Mouse (Mus musculus) gastrocnemius, postnatal 10 days (tissue): ENCODE measurements around the gene Tmem189. TPM values are rescaled to one million over a fixed set of nuclear protein-coding genes. Genes with fewer than 3 reads are reported as not detected.

Source experiments
- DNase-seq: peaks from one replicate; pipeline ENCODE4 v3.0.0; 2021; ENCODE audit warnings: mixed read lengths
- total RNA-seq, 2 experiments: library from RNA; stranded (reverse); gene quantifications; 2 replicates each; pipeline ENCODE4 v1.2.3; 2021

Tmem189 gene
- total RNA-seq, 2 experiments from 2014 or later: 20.4 to 22.6 TPM

- no peak for DNase-seq
Measured at GRCm38 (mm10) chr2:167701472-167701871, 11.8 kb upstream of the Tmem189 start.

GRCm38 (mm10) chr2:167700018-167700417 is 10.4 kb upstream of the Tmem189 start:
- no peak for DNase-seq

DNA sequence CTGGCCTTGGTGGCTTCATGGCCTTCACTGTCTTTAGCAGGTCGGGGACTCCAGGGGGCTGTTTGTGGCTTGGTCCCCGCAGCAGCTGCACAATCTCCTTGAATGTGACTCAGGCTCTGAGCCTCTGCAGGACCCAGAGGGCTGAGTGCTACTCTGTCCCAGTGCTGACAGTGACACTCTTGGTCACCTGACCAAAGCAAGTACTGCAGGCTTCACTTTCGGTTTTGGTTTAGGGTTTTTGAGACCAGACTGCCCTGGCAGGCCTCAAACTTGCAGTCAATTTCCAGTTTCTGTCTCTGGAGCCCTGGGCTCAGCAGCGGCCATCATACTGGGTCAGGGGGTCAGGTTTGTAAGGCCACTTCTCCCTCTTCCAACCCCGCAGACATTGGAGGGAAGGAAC is 8.3 kb upstream of the Tmem189 start:
- DNase-seq: no peak

GRCm38 (mm10) chr2:167696143-167696542 is 6.5 kb upstream of the Tmem189 start:
- DNase-seq: peak; percentile 53

DNA sequence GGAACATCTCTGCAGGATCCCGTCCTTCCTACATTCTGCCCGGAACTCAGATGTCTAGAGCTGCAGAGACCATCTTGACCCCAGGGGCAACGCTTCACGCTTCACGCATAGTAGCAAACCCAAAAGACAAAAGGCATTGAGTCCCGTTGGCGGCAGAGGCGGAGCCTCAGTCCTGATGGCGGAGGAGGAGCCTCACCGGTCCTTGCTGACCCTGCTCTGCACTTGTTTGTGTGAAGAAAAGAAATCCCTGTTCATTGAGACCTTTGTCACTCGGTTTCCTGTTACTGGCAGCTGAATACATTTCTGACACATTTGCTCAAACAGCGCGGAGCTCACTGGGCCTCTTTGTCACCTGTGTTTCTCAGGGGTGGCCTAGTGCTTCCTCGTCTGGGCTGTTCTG is 5.9 kb upstream of the Tmem189 start:
- no peak for DNase-seq

GRCm38 (mm10) chr2:167694963-167695362 is 5.3 kb upstream of the Tmem189 start:
- DNase-seq: no peak

GRCm38 (mm10) chr2:167694244-167694643 is 4.6 kb upstream of the Tmem189 start:
- no peak for DNase-seq

DNA sequence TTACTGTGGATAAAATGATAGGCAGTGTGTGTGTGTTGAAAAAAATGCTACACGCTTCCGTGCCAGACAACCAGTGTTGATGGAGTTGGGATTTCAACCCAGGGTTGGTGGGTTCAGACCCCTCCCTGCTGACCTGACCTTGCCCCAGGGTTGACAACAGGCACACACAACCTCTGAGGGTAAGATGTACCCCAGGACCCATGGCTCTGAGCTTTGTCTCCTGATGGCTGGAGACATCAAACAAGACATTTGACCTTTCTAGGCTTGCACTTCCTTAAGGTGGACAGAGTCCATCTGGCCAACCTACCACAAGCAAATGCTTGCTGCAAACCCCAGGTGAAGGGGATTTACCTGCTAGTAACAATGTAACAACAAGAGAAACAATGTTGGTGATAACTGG is 3.9 kb upstream of the Tmem189 start:
- no peak for DNase-seq

DNA sequence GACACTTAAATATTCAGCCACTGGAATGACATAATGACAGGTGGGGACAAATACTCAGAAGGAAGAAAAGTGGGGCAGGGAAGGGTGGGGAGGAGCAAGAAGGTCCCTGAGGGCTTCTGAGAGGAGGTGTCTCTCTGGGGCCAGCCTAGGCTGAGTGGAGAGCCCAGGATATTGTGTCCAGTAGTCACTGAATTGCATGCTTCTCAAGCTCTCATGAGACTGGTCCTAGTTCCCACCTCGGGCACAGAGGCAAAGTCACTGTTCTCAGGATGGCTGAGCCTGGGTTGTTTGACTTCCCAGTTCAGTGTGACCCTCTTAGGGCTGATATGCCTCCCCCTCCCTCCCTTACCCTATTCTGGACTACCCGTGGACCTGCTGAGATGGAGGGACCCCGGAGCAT is 3.2 kb upstream of the Tmem189 start:
- no peak for DNase-seq

- DNase-seq: no peak
Measured at GRCm38 (mm10) chr2:167691871-167692661, 2.4 kb upstream of the Tmem189 start.

- no peak for DNase-seq
Measured at GRCm38 (mm10) chr2:167691410-167691809, 1.8 kb upstream of the Tmem189 start.

DNA sequence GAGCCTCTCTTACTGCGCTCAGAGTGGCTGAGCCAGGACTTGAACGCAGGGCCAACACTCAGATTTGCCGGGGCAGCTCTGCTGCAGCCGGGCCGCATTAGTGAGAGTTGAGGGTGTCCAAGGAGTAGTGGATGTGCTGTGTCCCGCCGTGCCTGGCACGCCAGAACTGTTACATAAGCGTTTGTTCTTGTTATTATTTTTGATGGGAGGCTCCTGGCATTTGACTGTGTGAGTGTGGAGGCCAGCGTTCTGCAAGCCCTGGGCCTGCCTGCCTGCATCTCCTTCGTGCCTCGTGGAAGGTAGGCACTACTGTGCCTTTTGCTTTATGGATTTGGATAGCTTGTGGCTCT is 1.3 kb upstream of the Tmem189 start:
- peak; percentile 51 for DNase-seq

- peak; percentile 74 for DNase-seq
Measured at GRCm38 (mm10) chr2:167690219-167690961, 768 bp upstream of the Tmem189 start.

DNA sequence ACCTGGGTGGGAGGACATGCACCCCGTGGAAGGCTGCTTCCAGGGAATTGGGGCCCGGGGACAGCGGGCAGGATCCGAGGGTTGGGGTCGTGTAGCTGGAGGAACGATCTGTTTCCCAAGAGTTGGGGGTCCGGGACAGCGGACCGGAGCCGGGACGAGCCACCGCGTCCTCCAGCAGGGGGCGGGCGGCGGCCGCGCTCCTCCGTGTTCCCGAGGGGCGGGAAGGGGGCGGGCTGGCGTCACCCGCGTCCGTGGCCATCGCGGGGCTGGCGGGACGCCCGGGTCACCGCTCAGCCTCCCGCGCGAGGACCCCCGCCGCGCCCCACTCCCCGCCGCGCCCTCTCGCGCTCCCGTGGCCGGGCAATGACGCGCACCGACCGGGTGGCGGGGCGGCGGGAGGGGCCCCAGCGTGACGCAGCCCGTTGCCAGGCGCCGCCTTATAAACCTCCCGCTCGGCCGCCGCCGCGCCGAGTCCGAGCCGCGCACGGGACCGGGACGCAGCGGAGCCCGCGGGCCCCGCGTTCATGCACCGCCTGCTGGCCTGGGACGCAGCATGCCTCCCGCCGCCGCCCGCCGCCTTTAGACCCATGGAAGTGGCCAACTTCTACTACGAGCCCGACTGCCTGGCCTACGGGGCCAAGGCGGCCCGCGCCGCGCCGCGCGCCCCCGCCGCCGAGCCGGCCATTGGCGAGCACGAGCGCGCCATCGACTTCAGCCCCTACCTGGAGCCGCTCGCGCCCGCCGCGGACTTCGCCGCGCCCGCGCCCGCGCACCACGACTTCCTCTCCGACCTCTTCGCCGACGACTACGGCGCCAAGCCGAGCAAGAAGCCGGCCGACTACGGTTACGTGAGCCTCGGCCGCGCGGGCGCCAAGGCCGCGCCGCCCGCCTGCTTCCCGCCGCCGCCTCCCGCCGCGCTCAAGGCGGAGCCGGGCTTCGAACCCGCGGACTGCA is 847 bp downstream of the Tmem189 start, which contains the start of gene Cebpb:
Cebpb (plus strand) TSS at position 418 of the 954 bp plus-strand sequence.
- peak; percentile 87 for DNase-seq

DNA sequence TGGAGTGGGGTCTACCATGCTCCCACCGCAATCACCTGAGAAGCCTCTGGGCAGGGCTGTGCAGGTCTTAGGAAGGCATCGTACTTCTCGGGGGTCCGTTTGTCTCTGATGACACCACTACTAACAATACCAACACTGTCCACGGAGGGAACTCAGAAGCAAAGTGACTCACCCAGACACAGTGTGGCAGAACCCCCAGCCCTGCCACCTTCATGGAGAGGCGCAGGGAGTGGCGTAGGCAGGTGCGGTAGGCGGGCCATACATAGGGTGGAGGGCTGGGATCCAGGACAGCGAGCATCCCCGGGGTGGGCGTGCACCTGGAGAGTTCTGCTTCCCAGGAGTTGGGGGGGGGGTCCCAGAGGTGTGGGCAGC is 1.5 kb downstream of the Tmem189 start:
- DNase-seq: no peak

- no peak for DNase-seq
Measured at GRCm38 (mm10) chr2:167687651-167688101, 1.9 kb downstream of the Tmem189 start.

- no peak for DNase-seq
Measured at GRCm38 (mm10) chr2:167687250-167687586, 2.4 kb downstream of the Tmem189 start.

GRCm38 (mm10) chr2:167686382-167687249 is 3.0 kb downstream of the Tmem189 start:
- no peak for DNase-seq

DNA sequence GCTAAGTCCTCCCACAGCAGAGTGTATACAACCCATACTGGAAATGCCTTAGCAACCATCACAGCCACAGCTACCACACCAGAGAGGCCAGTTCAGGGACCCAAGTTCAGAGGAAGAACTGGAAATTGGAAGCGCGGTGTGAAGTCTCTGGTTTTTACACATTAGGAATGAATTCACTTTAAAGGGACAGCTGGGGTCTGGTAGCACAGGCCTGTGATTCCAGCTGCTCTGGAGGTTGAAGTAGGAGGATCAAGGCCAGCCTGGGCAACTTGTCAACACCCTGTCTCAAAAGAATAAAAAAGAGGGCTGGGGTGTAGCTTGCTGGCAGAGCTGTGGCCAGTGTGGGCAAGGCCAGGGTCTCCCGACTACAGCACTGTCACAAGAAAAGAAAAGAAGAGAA is 3.8 kb downstream of the Tmem189 start:
- no peak for DNase-seq

DNA sequence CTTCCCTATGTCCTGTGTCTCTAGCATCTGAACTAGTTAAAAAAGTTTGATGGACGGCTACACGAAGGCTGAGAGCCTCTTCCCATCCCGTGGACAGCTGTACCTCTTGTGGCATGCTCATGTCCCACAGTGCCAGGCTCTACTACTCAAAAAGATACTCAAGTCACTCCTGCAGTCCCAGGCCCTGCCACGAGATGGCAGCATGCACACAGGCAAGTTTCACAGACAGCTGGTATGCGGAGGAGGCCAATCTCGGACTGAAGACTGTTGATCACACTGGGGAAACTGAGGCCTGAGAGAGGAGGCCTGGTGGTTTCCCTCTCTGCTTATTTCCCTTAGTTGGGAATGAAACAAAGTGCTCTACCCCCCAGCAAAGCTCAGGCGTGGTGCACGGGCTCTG is 4.5 kb downstream of the Tmem189 start:
- peak; percentile 96 for DNase-seq

DNA sequence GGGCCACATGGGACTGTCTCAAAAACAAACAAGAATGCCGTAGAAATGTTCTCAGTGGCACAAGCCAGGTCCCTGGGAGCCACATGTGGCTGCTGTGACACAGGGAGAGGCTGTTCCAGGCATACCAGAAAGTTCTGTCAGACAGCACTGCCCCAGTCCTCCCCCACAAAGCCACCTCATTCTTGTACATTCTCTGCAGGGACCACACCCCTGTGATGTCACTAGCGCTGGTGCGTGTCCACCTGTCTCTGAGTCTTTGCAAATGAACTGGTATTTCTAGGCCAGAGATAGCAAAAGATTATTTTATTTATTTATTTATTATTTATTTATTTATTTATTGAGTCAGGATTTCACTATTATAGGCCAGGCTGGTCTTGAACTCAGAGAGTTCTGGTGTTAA is 5.9 kb downstream of the Tmem189 start:
- DNase-seq: no peak

- no peak for DNase-seq
Measured at GRCm38 (mm10) chr2:167680657-167681056, 9.0 kb downstream of the Tmem189 start.
